Mouse (Mus musculus): ENCODE results near the gene Hivep3.

Gene Hivep3

GRCm38 (mm10) chr4:119977817-119978491 lies 244.4 kb downstream of the Hivep3 start:
- DNase-seq (ENCODE audit: low spot score), result no peak

GRCm38 (mm10) chr4:119979238-119979829 lies 245.8 kb downstream of the Hivep3 start:
- no peak for DNase-seq (ENCODE audit: low spot score)

GRCm38 (mm10) chr4:119979918-119980317 lies 246.3 kb downstream of the Hivep3 start:
- no peak for DNase-seq (ENCODE audit: low spot score)

- DNase-seq (ENCODE audit: low spot score), result no peak
Measured at GRCm38 (mm10) chr4:119981047-119981720, 247.6 kb downstream of the Hivep3 start.

- DNase-seq (ENCODE audit: low spot score), result no peak
Measured at GRCm38 (mm10) chr4:119986065-119986464, 252.5 kb downstream of the Hivep3 start.

GRCm38 (mm10) chr4:119986580-119987291 lies 253.2 kb downstream of the Hivep3 start:
- no peak for DNase-seq (ENCODE audit: low spot score)

GRCm38 (mm10) chr4:119987376-119988087 lies 253.9 kb downstream of the Hivep3 start:
- no peak for DNase-seq (ENCODE audit: low spot score)

- DNase-seq (ENCODE audit: low spot score), result no peak
Measured at GRCm38 (mm10) chr4:119989031-119989693, 255.6 kb downstream of the Hivep3 start.

GRCm38 (mm10) chr4:119990346-119990745 lies 256.8 kb downstream of the Hivep3 start:
- no peak for DNase-seq (ENCODE audit: low spot score)

GRCm38 (mm10) chr4:119990841-119991240 lies 257.3 kb downstream of the Hivep3 start:
- DNase-seq (ENCODE audit: low spot score), result no peak

GRCm38 (mm10) chr4:119991758-119992157 lies 258.2 kb downstream of the Hivep3 start:
- no peak for DNase-seq (ENCODE audit: low spot score)

- DNase-seq (ENCODE audit: low spot score), result no peak
Measured at GRCm38 (mm10) chr4:119996377-119996776, 262.8 kb downstream of the Hivep3 start.

- no peak for DNase-seq (ENCODE audit: low spot score)
Measured at GRCm38 (mm10) chr4:119997351-119997750, 263.8 kb downstream of the Hivep3 start.

GRCm38 (mm10) chr4:119998911-119999310 lies 265.3 kb downstream of the Hivep3 start:
- DNase-seq (ENCODE audit: low spot score), result no peak

- DNase-seq (ENCODE audit: low spot score), result no peak
Measured at GRCm38 (mm10) chr4:120000881-120001280, 267.3 kb downstream of the Hivep3 start.

GRCm38 (mm10) chr4:120003006-120003405 lies 269.4 kb downstream of the Hivep3 start:
- DNase-seq (ENCODE audit: low spot score), result no peak

- no peak for DNase-seq (ENCODE audit: low spot score)
Measured at GRCm38 (mm10) chr4:120006046-120006445, 272.5 kb downstream of the Hivep3 start.

- no peak for DNase-seq (ENCODE audit: low spot score)
Measured at GRCm38 (mm10) chr4:120007889-120008288, 274.3 kb downstream of the Hivep3 start.

GRCm38 (mm10) chr4:120009151-120009550 lies 275.6 kb downstream of the Hivep3 start:
- no peak for DNase-seq (ENCODE audit: low spot score)

- DNase-seq (ENCODE audit: low spot score), result no peak
Measured at GRCm38 (mm10) chr4:120011788-120012187, 278.2 kb downstream of the Hivep3 start.

- no peak for DNase-seq (ENCODE audit: low spot score)
Measured at GRCm38 (mm10) chr4:120012891-120013290, 279.3 kb downstream of the Hivep3 start.

Measured in ovary, adult 18-20 months (tissue).